Mouse (Mus musculus): Measurements from ENCODE around the gene H2afz. TPM values are rescaled to one million over a fixed set of nuclear protein-coding genes. Genes with fewer than 3 reads are reported as not detected.

The H2afz gene
- polyA plus RNA-seq (2016; fragmentation: Nextera tagmentation; extraction: Ambion mirVana): 3,248 and 3,273 TPM in 2 replicates

DNA sequence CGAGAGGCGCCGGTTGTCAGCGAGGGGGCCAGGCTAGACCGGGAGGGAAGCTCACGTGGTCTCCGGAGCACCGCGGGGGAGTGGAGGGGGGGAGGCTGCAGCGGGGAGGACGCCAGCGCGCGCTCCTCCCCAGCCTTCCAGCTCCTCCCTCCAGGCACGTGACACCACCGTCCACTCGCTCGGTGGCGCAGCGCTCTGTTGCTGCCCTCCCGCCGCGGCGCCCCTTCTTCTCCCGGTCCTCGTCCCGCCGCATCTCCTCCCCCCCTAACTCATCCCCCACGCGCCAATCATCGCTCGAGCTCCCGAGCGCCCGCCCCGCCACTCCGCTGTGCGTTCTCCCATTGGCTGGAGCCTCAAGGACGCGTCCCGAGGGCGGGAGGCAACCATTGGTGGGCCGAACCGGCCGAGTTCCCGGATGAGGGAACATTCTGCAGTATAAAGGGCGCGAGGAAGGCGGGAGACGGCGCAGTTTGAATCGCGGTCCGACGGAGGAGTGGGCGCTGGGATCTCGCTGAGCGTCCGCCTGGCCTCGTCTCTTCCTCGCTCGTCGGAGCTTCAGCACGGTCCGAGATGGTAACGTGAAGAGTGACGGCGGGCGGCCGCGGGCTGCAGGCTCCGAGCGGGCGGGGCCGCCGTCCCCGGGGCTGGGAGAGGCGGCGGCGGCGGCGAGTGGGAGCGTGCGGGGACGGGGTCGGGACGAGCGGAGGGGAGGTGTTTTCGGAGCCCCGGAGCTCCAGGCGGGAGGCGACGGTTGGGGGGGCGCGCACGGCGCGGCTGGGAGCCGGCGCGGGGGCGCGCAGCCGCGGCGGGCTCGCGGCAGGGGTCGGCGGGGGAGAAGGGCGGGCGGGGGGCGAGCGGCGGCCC lies at the start of gene H2afz:
Gene H2afz, plus strand, starts transcription at position 364 of the 864 bp plus-strand sequence.
- peaks cover 22% of the 10 kb centered on the region for H3K4me1 ChIP-seq
- WGBS: 3% methylated on average over 108 of the region's 115 CpGs
- peaks cover 12% of the 10 kb centered on the region for H3K36me3 ChIP-seq (replicated peaks)
- peak within 1 kb of the TSS; percentile 89 for H3K4me3 ChIP-seq
- no peaks in the 10 kb centered on the region for H3K27me3 ChIP-seq (replicated peaks; ENCODE audit: low read depth, poor library complexity, severe bottlenecking)
- H3K9me3 ChIP-seq: no peaks in the 10 kb centered on the region
- peak; percentile 99 for DNase-seq (ENCODE audit: low spot score)
- H3K27ac ChIP-seq (replicated peaks): peak within 1 kb of the TSS; percentile 99

DNA sequence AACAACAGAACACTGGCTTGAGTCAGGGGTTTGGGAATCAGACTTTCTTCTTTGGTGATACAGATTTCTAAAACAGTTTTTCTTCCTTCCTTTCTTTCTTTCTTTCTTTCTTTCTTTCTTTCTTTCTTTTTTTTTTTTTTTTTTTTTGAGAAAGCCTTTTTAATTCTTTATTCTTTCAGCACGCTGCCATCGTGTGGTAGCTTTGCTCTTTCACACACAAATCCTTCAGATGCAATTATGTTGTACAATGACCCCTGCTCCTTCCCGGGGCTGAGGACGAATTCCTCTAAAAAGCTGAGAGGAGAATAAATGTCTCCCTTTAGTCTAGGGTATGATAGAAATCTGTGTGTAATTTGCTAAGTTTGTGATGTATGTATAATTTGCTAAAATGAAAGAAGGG lies 45.6 kb upstream of the H2afz start:
- DNase-seq (ENCODE audit: low spot score): no peak
- H3K27ac ChIP-seq (replicated peaks): no peak overlapping the region
- WGBS: 26% methylated on average over 4 of the region's 4 CpGs
- no peaks in the 10 kb centered on the region for H3K36me3 ChIP-seq (replicated peaks)
- no peaks in the 10 kb centered on the region for H3K4me1 ChIP-seq
- H3K4me3 ChIP-seq: no peak overlapping the region
- H3K27me3 ChIP-seq (replicated peaks; ENCODE audit: low read depth, poor library complexity, severe bottlenecking): no peaks in the 10 kb centered on the region
- H3K9me3 ChIP-seq: no peaks in the 10 kb centered on the region

DNA sequence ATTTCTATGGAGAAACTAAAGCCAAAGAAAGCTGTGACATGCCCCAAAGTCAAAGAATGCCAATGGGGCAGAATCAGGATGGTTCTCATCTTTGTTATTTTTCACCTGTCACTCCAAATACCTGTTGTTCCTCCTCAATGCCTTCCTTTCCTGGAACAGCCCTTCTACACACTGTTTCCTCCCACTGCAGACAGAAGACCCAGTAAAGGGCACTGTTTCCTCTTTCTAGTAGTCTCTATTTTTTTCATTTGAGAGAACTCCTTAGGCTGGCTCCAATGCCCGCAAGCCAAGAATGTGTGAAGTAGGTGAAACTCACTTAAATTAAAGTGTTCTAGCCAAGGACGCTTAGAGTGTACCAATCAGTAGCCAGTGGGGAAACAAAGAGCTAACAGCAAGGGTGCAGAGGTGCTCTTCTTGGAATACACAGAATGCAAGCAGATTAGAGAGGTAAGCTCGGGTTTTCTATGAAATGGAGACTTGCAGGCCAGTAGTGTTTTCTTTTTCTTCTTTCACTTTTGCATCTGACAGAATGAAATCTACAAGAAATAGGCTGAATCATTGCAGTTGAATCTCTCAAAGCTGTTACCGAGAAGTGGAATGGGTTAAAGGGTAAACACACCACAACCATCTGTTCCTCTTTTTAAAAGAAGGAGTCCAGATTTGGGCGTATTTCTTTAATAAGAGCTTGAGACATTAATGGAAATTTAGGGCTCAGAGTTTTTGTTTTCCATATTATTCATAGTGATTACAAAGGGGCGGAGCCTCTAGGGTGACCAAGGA lies 43.4 kb upstream of the H2afz start:
- Histone ChIP-seq H3K27ac (replicated peaks) (no peak overlapping the region), H3K27me3 (replicated peaks; ENCODE audit: low read depth, poor library complexity, severe bottlenecking) (no peaks in the 10 kb centered on the region), H3K9me3 (peaks cover 3% of the 10 kb centered on the region; the same call in 1 of the 2 replicates), H3K4me3 (no peak overlapping the region), H3K36me3 (replicated peaks) (no peaks in the 10 kb centered on the region), H3K4me1 (no peaks in the 10 kb centered on the region)
- DNase-seq (ENCODE audit: low spot score): no peak
- WGBS: 76% methylated on average over 6 of the region's 6 CpGs

DNA sequence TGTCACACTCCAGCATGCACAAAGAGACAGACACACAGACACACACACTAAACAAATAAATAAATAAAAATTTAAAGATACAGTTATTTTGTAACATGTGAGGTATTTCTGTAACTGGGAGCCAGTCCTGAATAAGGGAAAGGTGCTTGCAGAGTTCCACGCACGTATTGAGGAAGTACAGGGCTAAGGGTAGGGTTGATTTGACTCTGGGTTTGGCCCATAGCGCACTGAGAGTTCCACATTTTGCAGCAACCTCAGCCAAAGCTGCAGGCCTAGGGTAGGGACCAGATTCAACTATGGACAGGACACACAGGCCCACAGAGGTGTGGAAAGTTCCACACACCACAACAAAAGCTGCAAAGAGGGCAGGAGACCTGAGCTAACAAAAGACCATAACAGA lies 41.0 kb upstream of the H2afz start:
- Histone ChIP-seq H3K9me3 (peaks cover 3% of the 10 kb centered on the region; the same call in 1 of the 2 replicates), H3K4me1 (peaks cover 4% of the 10 kb centered on the region; the same call in 1 of the 2 replicates), H3K36me3 (replicated peaks) (no peaks in the 10 kb centered on the region), H3K4me3 (no peak overlapping the region), H3K27ac (replicated peaks) (no peak overlapping the region), H3K27me3 (replicated peaks; ENCODE audit: low read depth, poor library complexity, severe bottlenecking) (no peaks in the 10 kb centered on the region)
- 92% methylated on average over 3 of the region's 3 CpGs for WGBS
- no peak for DNase-seq (ENCODE audit: low spot score)

DNA sequence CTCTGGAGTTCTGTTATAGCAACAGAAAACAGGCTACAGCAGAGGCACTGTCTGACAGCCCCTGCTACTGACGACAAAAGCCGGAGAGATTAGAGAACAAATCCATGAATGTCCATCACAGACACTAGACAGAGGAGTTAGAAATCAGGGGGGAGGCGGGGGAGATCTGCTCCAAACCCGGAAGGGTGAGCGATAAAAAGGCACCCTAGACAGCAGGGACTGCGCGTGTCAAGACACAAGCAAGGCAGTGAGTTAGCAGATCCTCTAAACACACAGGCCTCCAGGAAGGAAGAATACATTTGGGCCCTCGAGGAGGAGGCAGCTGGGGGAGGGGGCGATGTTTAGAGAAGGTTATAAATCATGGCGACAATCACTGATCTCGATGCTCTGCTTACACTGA lies 36.6 kb upstream of the H2afz start:
- no peak overlapping the region for H3K4me3 ChIP-seq
- peaks cover 3% of the 10 kb centered on the region; the same call in 1 of the 2 replicates for H3K9me3 ChIP-seq
- no peaks in the 10 kb centered on the region for H3K27me3 ChIP-seq (replicated peaks; ENCODE audit: low read depth, poor library complexity, severe bottlenecking)
- WGBS: 61% methylated on average over 11 of the region's 11 CpGs
- peak overlapping the region; percentile 48; the same call in 1 of the 2 replicates for H3K27ac ChIP-seq (replicated peaks)
- DNase-seq (ENCODE audit: low spot score): no peak
- H3K36me3 ChIP-seq (replicated peaks): no peaks in the 10 kb centered on the region
- peaks cover 4% of the 10 kb centered on the region; the same call in 1 of the 2 replicates for H3K4me1 ChIP-seq

DNA sequence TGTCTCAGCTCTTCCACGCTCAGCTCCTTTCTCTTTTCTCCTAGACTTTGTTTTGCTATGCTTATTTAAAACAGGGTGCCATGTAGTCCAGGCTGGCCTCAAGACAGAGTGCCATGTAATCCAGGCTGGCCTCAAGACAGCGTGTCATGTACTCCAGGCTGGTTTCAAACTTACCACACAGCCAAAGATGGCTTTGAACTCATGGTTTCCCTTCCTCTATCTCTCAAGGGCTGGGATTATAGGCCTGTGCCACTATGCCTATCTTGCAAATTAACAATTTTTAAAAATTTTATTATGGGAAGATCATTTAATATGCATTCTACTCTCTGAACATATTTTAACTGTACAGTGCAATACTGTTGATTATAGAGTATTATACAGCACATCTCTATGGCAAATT lies 33.1 kb upstream of the H2afz start:
- WGBS: 75% methylated on average over 2 of the region's 2 CpGs
- Histone ChIP-seq H3K36me3 (replicated peaks) (no peaks in the 10 kb centered on the region), H3K4me3 (no peak overlapping the region), H3K4me1 (peaks cover 4% of the 10 kb centered on the region; the same call in 1 of the 2 replicates), H3K9me3 (no peaks in the 10 kb centered on the region), H3K27me3 (replicated peaks; ENCODE audit: low read depth, poor library complexity, severe bottlenecking) (no peaks in the 10 kb centered on the region), H3K27ac (replicated peaks) (no peak overlapping the region)
- no peak for DNase-seq (ENCODE audit: low spot score)

DNA sequence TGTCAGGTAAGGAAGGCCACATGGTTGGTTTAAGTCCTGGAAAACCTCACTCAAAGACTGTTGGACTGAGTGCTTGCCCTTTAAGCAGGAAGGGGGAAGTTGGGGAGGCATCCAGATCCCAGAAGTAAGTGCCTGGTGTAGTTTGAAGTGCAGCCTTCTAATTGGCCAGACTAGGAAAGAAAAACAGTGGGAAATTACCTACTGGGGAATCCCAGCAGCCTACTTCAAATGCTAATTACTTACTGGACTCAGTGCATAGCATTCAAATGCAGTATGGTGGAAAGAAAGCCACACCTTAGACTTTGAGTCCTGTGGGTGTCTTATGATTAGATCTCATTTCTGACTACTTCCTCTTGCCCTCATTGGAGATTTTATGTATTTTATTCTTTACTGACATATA lies 31.2 kb upstream of the H2afz start:
- no peak overlapping the region for H3K27ac ChIP-seq (replicated peaks)
- no peak for DNase-seq (ENCODE audit: low spot score)
- no peak overlapping the region for H3K4me3 ChIP-seq
- no peaks in the 10 kb centered on the region for H3K27me3 ChIP-seq (replicated peaks; ENCODE audit: low read depth, poor library complexity, severe bottlenecking)
- no peaks in the 10 kb centered on the region for H3K4me1 ChIP-seq
- no peaks in the 10 kb centered on the region for H3K36me3 ChIP-seq (replicated peaks)
- H3K9me3 ChIP-seq: no peaks in the 10 kb centered on the region

DNA sequence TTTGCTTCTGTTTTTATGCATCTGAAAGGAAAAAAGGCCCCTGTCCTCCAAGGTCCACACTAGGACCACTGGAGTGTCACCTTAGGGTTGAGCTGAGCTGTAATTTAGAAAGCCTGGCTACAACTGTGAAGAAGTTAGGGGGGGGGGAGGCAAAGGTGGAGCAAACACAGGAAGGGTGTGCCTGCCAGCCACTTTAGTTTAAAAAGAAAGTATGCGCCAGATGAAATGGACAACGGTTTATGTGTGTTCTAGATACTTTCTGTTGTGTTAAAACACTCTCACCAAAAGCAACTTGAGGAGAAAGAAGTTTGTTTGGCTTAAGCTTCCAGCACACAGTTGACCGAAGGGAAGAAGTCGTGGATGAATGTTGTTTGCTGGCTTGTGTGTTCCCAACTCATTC lies 30.6 kb upstream of the H2afz start:
- Histone ChIP-seq H3K4me1 (no peaks in the 10 kb centered on the region), H3K27ac (replicated peaks) (no peak overlapping the region), H3K27me3 (replicated peaks; ENCODE audit: low read depth, poor library complexity, severe bottlenecking) (no peaks in the 10 kb centered on the region), H3K9me3 (no peaks in the 10 kb centered on the region), H3K4me3 (no peak overlapping the region), H3K36me3 (replicated peaks) (no peaks in the 10 kb centered on the region)
- DNase-seq (ENCODE audit: low spot score): no peak
- 83% methylated on average over 4 of the region's 4 CpGs for WGBS

DNA sequence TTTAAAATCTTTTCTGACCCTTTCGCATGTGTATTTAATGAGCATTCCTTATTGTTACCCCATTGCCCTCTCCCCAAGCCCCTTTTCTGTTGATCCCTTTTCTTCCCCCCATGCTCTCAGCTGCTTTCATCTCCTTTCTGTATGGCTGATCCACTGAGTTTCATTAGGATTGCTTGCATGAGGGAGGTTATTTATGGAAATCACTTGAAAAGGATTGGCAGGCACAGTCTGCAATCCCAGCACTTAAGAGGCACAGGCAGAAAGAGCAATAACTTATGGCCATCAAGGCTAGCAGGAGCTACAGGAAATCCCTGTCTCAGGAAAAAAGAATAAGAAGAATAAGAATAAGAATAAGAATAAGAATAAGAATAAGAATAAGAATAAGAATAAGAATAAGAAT lies 27.7 kb upstream of the H2afz start:
- no peaks in the 10 kb centered on the region for H3K4me1 ChIP-seq
- no peak for DNase-seq (ENCODE audit: low spot score)
- no peaks in the 10 kb centered on the region for H3K9me3 ChIP-seq
- no peak overlapping the region for H3K4me3 ChIP-seq
- 87% methylated on average over 1 of the region's 1 CpGs for WGBS
- H3K27ac ChIP-seq (replicated peaks): no peak overlapping the region
- H3K27me3 ChIP-seq (replicated peaks; ENCODE audit: low read depth, poor library complexity, severe bottlenecking): no peaks in the 10 kb centered on the region
- H3K36me3 ChIP-seq (replicated peaks): no peaks in the 10 kb centered on the region

DNA sequence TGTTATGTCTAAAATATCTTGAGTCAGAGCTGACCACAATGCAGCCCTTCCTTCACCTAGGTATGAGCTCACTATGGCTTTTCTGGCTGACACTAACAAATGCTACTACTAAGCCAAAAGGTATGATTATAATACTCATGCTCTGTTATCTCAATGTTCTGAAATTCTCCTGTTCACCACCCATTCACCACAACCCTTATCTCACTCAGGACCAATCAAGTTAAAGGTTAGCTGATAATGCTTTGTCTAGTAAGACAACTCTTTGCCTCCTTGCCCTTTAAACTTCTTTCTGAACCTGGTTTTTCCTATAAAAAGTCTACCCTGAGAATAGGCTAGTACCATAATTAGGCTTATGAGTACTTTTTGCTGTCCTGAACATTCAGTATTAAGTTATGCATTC lies 26.1 kb upstream of the H2afz start:
- Histone ChIP-seq H3K27ac (replicated peaks) (no peak overlapping the region), H3K36me3 (replicated peaks) (no peaks in the 10 kb centered on the region), H3K4me1 (no peaks in the 10 kb centered on the region), H3K4me3 (no peak overlapping the region), H3K9me3 (no peaks in the 10 kb centered on the region), H3K27me3 (replicated peaks; ENCODE audit: low read depth, poor library complexity, severe bottlenecking) (no peaks in the 10 kb centered on the region)
- no peak for DNase-seq (ENCODE audit: low spot score)

DNA sequence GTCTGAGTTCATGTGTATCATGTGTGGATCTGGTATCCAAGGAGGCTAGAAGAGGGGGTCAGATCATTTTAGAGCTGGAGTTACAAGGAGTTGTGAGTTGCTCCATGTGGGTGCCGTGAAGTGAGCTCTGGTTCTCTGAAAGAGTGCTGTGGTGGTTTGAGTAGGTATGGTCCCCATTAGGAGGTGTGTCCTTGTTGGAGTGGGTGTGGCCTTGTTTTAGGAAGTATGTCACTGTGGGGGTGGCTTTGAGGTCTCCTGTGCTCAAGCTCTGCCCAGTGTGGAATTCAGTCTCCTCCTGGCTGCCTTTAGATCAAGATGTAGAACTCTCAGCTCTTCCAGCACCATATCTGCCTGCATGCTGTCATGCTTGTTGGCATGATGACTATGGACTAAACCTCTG lies 21.3 kb upstream of the H2afz start:
- WGBS: 82% methylated on average over 1 of the region's 1 CpGs
- Histone ChIP-seq H3K36me3 (replicated peaks) (no peaks in the 10 kb centered on the region), H3K27ac (replicated peaks) (no peak overlapping the region), H3K27me3 (replicated peaks; ENCODE audit: low read depth, poor library complexity, severe bottlenecking) (no peaks in the 10 kb centered on the region), H3K4me3 (no peak overlapping the region), H3K4me1 (no peaks in the 10 kb centered on the region), H3K9me3 (no peaks in the 10 kb centered on the region)
- DNase-seq (ENCODE audit: low spot score): no peak

DNA sequence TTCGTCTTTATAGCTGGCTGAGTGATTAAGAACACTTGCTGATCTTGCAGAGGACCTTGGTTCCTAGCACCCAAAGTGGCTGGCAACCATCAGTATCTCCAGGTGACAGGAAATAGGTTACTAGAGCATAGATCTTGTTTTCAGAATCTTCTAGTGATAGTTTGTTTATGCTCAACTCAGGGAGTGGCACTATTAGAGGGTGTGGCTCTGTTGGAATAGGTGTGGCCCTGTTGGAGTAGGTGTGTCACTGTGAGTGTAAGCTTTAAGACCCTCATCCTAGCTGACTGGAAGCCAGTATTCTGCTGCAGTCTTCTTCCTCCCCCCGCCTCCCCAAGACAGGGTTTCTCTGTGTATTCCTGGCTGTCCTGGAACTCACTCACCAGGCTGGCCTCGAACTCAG lies 20.0 kb upstream of the H2afz start:
- Histone ChIP-seq H3K27me3 (replicated peaks; ENCODE audit: low read depth, poor library complexity, severe bottlenecking) (no peaks in the 10 kb centered on the region), H3K9me3 (no peaks in the 10 kb centered on the region), H3K27ac (replicated peaks) (no peak overlapping the region), H3K4me3 (no peak overlapping the region), H3K36me3 (replicated peaks) (no peaks in the 10 kb centered on the region), H3K4me1 (no peaks in the 10 kb centered on the region)
- WGBS: 84% methylated on average over 3 of the region's 3 CpGs
- no peak for DNase-seq (ENCODE audit: low spot score)

DNA sequence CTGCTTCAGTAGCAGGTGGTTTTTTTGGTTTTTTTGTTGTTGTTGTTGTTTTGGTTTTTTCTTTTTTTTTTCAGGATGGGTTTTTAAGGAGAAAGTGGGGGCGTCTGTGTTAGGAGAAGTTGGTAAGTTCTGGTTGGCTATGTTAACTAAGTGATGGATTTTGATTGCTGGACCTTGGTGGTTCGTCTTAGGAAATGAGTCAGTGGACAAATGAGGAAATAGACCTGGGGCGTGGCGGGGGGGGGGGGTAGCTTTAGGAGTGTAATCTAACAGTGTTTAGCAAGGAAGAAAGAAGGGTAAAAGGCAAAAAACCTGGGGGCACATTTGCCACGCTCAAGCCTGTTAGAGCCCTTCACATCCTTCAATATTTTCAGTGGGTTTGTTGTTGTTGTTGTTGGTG lies 17.7 kb upstream of the H2afz start:
- no peak overlapping the region for H3K27ac ChIP-seq (replicated peaks)
- no peaks in the 10 kb centered on the region for H3K9me3 ChIP-seq
- no peaks in the 10 kb centered on the region for H3K36me3 ChIP-seq (replicated peaks)
- H3K27me3 ChIP-seq (replicated peaks; ENCODE audit: low read depth, poor library complexity, severe bottlenecking): no peaks in the 10 kb centered on the region
- H3K4me3 ChIP-seq: no peak overlapping the region
- no peaks in the 10 kb centered on the region for H3K4me1 ChIP-seq
- WGBS: 84% methylated on average over 5 of the region's 5 CpGs
- DNase-seq (ENCODE audit: low spot score): no peak
